Mouse (Mus musculus) CH12.LX (cell line): ENCODE measurements around the gene Exoc6. TPM values are rescaled to one million over a fixed set of nuclear protein-coding genes. Genes with fewer than 3 reads are reported as not detected.

Experiments used
- DNase-seq: peaks from one replicate; pipeline ENCODE4 v3.0.0-alpha.2; 2013; ENCODE audit errors: extremely low read depth
- H3K27ac ChIP-seq: 2 replicates; pipeline ENCODE4 v1.5.1; 2012; ENCODE audit warnings: low read depth, mild to moderate bottlenecking, control low read depth, moderate library complexity; ENCODE audit not compliant: insufficient read depth
- H3K27me3 ChIP-seq: replicated peaks from 2 replicates; pipeline ENCODE3; 2012; ENCODE audit warnings: inconsistent platforms
- H3K36me3 ChIP-seq, 2 experiments: replicated peaks in 1 of 2; 2 replicates each; pipeline versions ENCODE3 to v1.6.1; 2012; ENCODE audit warnings: inconsistent platforms in 1 of 2, low read length in 1 of 2, mild to moderate bottlenecking in 1 of 2, mixed read lengths in 1 of 2, moderate library complexity in 1 of 2; ENCODE audit not compliant: control insufficient read depth in 1 of 2, insufficient read depth in 1 of 2
- H3K4me1 ChIP-seq, 2 experiments: 2 replicates each; pipeline ENCODE4 v1.6.1; 2012; ENCODE audit warnings: inconsistent platforms in 1 of 2, moderate library complexity in 1 of 2; ENCODE audit not compliant: insufficient read depth in 2 of 2, control insufficient read depth in 1 of 2
- H3K4me2 ChIP-seq: 2 replicates; pipeline ENCODE4 v1.6.1; 2012; ENCODE audit warnings: low read depth, mild to moderate bottlenecking, control low read depth; ENCODE audit not compliant: poor library complexity, insufficient read depth, severe bottlenecking
- H3K4me3 ChIP-seq, 3 experiments: fragments of 150-350 bp in 1 of 3; sonication (generic) in 1 of 3; replicated peaks in 1 of 3; 2 replicates each; pipeline versions ENCODE3 to v1.5.1; 2011 to 2012; ENCODE audit warnings: low read depth in 2 of 3, low read length in 2 of 3, mild to moderate bottlenecking in 2 of 3, moderate library complexity in 2 of 3, control low read depth in 1 of 3, improper control_type of control experiment in 1 of 3, inconsistent platforms in 1 of 3, mixed read lengths in 1 of 3; ENCODE audit not compliant: poor library complexity in 1 of 3
- H3K79me2 ChIP-seq: replicated peaks from 2 replicates; pipeline ENCODE4 v1.6.1; 2012; ENCODE audit warnings: mild to moderate bottlenecking, moderate library complexity; ENCODE audit not compliant: control insufficient read depth, poor library complexity, insufficient read depth, severe bottlenecking; ENCODE audit errors: extremely low read depth
- H3K9ac ChIP-seq: 2 replicates; pipeline ENCODE4 v1.6.1; 2012; ENCODE audit warnings: low read depth, mild to moderate bottlenecking, control low read depth, moderate library complexity; ENCODE audit not compliant: insufficient read depth
- H3K9me3 ChIP-seq: replicated peaks from 2 replicates; pipeline ENCODE3; 2012; ENCODE audit warnings: low read length, inconsistent platforms, mixed read lengths
- BHLHE40 ChIP-seq: IDR thresholded peaks from 2 replicates; pipeline ENCODE4 v1.6.1; 2011; ENCODE audit warnings: mild to moderate bottlenecking, low read depth, low read length, improper control_type of control experiment
- CHD1 ChIP-seq: IDR thresholded peaks from 2 replicates; pipeline ENCODE4 v1.6.1; 2012; ENCODE audit warnings: low read depth, low read length, improper control_type of control experiment, inconsistent platforms
- CHD2 ChIP-seq: IDR thresholded peaks from 2 replicates; pipeline ENCODE4 v1.6.1; 2011; ENCODE audit warnings: low read length, improper control_type of control experiment
- CTCF ChIP-seq, 2 experiments: IDR thresholded peaks in 1 of 2; conservative IDR thresholded peaks in 1 of 2; 2 replicates each; pipeline ENCODE4 v1.5.1; 2011 to 2012; ENCODE audit warnings: low read depth in 2 of 2, low read length in 2 of 2, improper control_type of control experiment in 1 of 2, inconsistent platforms in 1 of 2, mild to moderate bottlenecking in 1 of 2, moderate library complexity in 1 of 2
- E2F4 ChIP-seq: IDR thresholded peaks from 2 replicates; pipeline ENCODE4 v1.6.1; 2011; ENCODE audit warnings: low read depth, low read length, improper control_type of control experiment; ENCODE audit not compliant: insufficient replicate concordance
- ELF1 ChIP-seq: IDR thresholded peaks from 2 replicates; pipeline ENCODE4 v1.6.1; 2014; ENCODE audit warnings: low read depth, mild to moderate bottlenecking, inconsistent platforms, low read length, improper control_type of control experiment
- EP300 ChIP-seq: IDR thresholded peaks from 2 replicates; pipeline ENCODE4 v1.6.1; 2011; ENCODE audit warnings: low read length, improper control_type of control experiment
- ETS1 ChIP-seq: conservative IDR thresholded peaks from 2 replicates; pipeline ENCODE4 v1.6.1; 2012; ENCODE audit warnings: low read depth, mild to moderate bottlenecking, inconsistent platforms, low read length, improper control_type of control experiment, moderate library complexity
- HCFC1 ChIP-seq: IDR thresholded peaks from 2 replicates; pipeline ENCODE4 v1.6.1; 2012; ENCODE audit warnings: low read depth, mild to moderate bottlenecking, inconsistent platforms, low read length, improper control_type of control experiment
- JUND ChIP-seq: conservative IDR thresholded peaks from 2 replicates; pipeline ENCODE4 v1.6.1; 2011; ENCODE audit warnings: low read depth, low read length, improper control_type of control experiment
- KAT2A ChIP-seq: IDR thresholded peaks from 2 replicates; pipeline ENCODE4 v1.6.1; 2012; ENCODE audit warnings: low read length, improper control_type of control experiment, inconsistent platforms; ENCODE audit not compliant: insufficient replicate concordance
- MAX ChIP-seq: IDR thresholded peaks from 2 replicates; pipeline ENCODE4 v1.6.1; 2011; ENCODE audit warnings: low read length, improper control_type of control experiment
- MEF2A ChIP-seq: IDR thresholded peaks from 2 replicates; pipeline ENCODE4 v1.6.1; 2014; ENCODE audit warnings: low read depth, mild to moderate bottlenecking, inconsistent platforms, low read length, improper control_type of control experiment, borderline replicate concordance
- MXI1 ChIP-seq: IDR thresholded peaks from 2 replicates; pipeline ENCODE4 v1.6.1; 2011; ENCODE audit warnings: mild to moderate bottlenecking, low read depth, low read length, improper control_type of control experiment
- MYC ChIP-seq: IDR thresholded peaks from 2 replicates; pipeline ENCODE4 v1.6.1; 2011; ENCODE audit warnings: low read depth, mild to moderate bottlenecking, improper control_type of control experiment, low read length
- NELFE ChIP-seq: IDR thresholded peaks from 2 replicates; pipeline ENCODE4 v1.6.1; 2011; ENCODE audit warnings: low read depth, low read length, improper control_type of control experiment
- NRF1 ChIP-seq: IDR thresholded peaks from 2 replicates; pipeline ENCODE4 v1.6.1; 2014; ENCODE audit warnings: low read depth, mild to moderate bottlenecking, inconsistent platforms, low read length, improper control_type of control experiment, moderate library complexity
- PAX5 ChIP-seq: IDR thresholded peaks from 2 replicates; pipeline ENCODE4 v1.6.1; 2012; ENCODE audit warnings: low read length, inconsistent platforms, mixed read lengths
- POLR2A ChIP-seq: IDR thresholded peaks from 2 replicates; pipeline ENCODE4 v1.6.1; 2011; ENCODE audit warnings: low read depth, mild to moderate bottlenecking, improper control_type of control experiment, low read length
- POLR2AphosphoS2 ChIP-seq: IDR thresholded peaks from 2 replicates; pipeline ENCODE4 v1.6.1; 2011; ENCODE audit warnings: low read depth, low read length, improper control_type of control experiment
- RAD21 ChIP-seq: IDR thresholded peaks from 2 replicates; pipeline ENCODE4 v1.6.1; 2011; ENCODE audit warnings: low read depth, mild to moderate bottlenecking, low read length, improper control_type of control experiment, moderate library complexity
- RCOR1 ChIP-seq: conservative IDR thresholded peaks from 2 replicates; pipeline ENCODE4 v1.6.1; 2012; ENCODE audit warnings: low read depth, mild to moderate bottlenecking, inconsistent platforms, low read length, improper control_type of control experiment
- SIN3A ChIP-seq: IDR thresholded peaks from 2 replicates; pipeline ENCODE4 v1.6.1; 2012; ENCODE audit warnings: low read length, improper control_type of control experiment, inconsistent platforms
- SMC3 ChIP-seq: IDR thresholded peaks from 2 replicates; pipeline ENCODE4 v1.6.1; 2011; ENCODE audit warnings: low read depth, low read length, improper control_type of control experiment
- TBP ChIP-seq: conservative IDR thresholded peaks from 2 replicates; pipeline ENCODE4 v1.6.1; 2011; ENCODE audit warnings: low read depth, low read length, improper control_type of control experiment
- TCF12 ChIP-seq: IDR thresholded peaks from 2 replicates; pipeline ENCODE4 v1.6.1; 2014; ENCODE audit warnings: low read depth, mild to moderate bottlenecking, inconsistent platforms, low read length, improper control_type of control experiment
- UBTF ChIP-seq: IDR thresholded peaks from 2 replicates; pipeline ENCODE4 v1.6.1; 2012; ENCODE audit warnings: low read depth, mild to moderate bottlenecking, inconsistent platforms, low read length, improper control_type of control experiment, moderate library complexity
- USF1 ChIP-seq: IDR thresholded peaks from 2 replicates; pipeline ENCODE4 v1.6.1; 2014; ENCODE audit warnings: low read depth, mild to moderate bottlenecking, inconsistent platforms, low read length, improper control_type of control experiment
- USF2 ChIP-seq: conservative IDR thresholded peaks from 2 replicates; pipeline ENCODE4 v1.6.1; 2011; ENCODE audit warnings: low read depth, low read length, improper control_type of control experiment
- ZC3H11A ChIP-seq: IDR thresholded peaks from 2 replicates; pipeline ENCODE4 v1.6.1; 2012; ENCODE audit warnings: low read depth, mild to moderate bottlenecking, inconsistent platforms, low read length, improper control_type of control experiment
- ZKSCAN1 ChIP-seq: IDR thresholded peaks from 2 replicates; pipeline ENCODE4 v1.6.1; 2012; ENCODE audit warnings: low read depth, inconsistent platforms, low read length, improper control_type of control experiment, borderline replicate concordance
- ZNF384 ChIP-seq: IDR thresholded peaks from 2 replicates; pipeline ENCODE4 v1.6.1; 2012; ENCODE audit warnings: low read depth, low read length, improper control_type of control experiment, inconsistent platforms
- dilution Hi-C: fragments of 300-500 bp; cut with MboI; formaldehyde crosslinking; loops from 2 replicates; pipeline ENCODE4 v1.14.3; 2020; ENCODE audit warnings: low sequenced_read_pairs; ENCODE audit not compliant: extremely low pct_unique_long_range_greater_than_20kb, extremely low pct_ligation_motif_present
- in situ Hi-C: fragments of 300-500 bp; cut with MboI; formaldehyde crosslinking; loops from 3 replicates; pipeline ENCODE4 v1.14.3; 2019; ENCODE audit warnings: low sequenced_read_pairs, low pct_ligation_motif_present, low pct_unique_long_range_greater_than_20kb, mixed read lengths
- polyA plus RNA-seq: library from polyadenylated mRNA; unstranded; fragments of >175 nt; gene quantifications from 2 replicates; pipeline ENCODE4 v1.2.1, GENCODE M21; 2012; ENCODE audit warnings: low read depth; ENCODE audit not compliant: insufficient read length
- total RNA-seq, 2 experiments: library from RNA; depleted of rRNA; stranded (reverse); fragments of 300-350 nt in 1 of 2; fragments of >200 nt in 1 of 2; gene quantifications; 2 replicates each; pipeline ENCODE4 v1.2.3; 2012 to 2014

Gene Exoc6
- total and polyA plus RNA-seq, 3 experiments = 8.0 to 18.5 (median 12.1) TPM

- H3K4me3 ChIP-seq = no peak overlapping the region
- in situ Hi-C loops = no loop called here
Measured at GRCm38 (mm10) chr19:37525925-37526324, 24.3 kb upstream of the Exoc6 start.

GRCm38 (mm10) chr19:37526768-37527167 is 23.4 kb upstream of the Exoc6 start:
- H3K79me2 ChIP-seq = no peaks in the 10 kb centered on the region
- no peak overlapping the region for H3K27ac ChIP-seq
- no peak overlapping the region for H3K9ac ChIP-seq
- dilution Hi-C loops = no loop called here
- peak overlapping the region; percentile 13 to 33 (median 21) for H3K4me3 ChIP-seq
- H3K4me2 ChIP-seq = peak overlapping the region; percentile 68
- DNase-seq = peak; percentile 88
- no peaks in the 10 kb centered on the region for H3K36me3 ChIP-seq
- H3K4me1 ChIP-seq = peaks cover 5 to 54% of the 10 kb centered on the region in 2 experiments; a peak in 3 of 4 replicates
- H3K9me3 ChIP-seq = no peaks in the 10 kb centered on the region
- in situ Hi-C loops = no loop called here
- no peaks in the 10 kb centered on the region for H3K27me3 ChIP-seq
- TF ChIP-seq NRF1 (no peak), PAX5 (no peak), RCOR1 (0 out of 2 replicates have a peak, but pooled peaks have one; percentile 48), TCF12 (peak; percentile 83), RAD21 (no peak; the same call in 1 of the 2 replicates), MXI1 (no peak; the same call in 1 of the 2 replicates), ZNF384 (no peak), NELFE (no peak), ELF1 (peak; percentile 39; the same call in 1 of the 2 replicates), ETS1 (peak; percentile 94), JUND (no peak), ZKSCAN1 (no peak), SMC3 (no peak), TBP (no peak), CTCF (conservative IDR thresholded peaks at IDR 0.05 in 1 of 2, IDR thresholded peaks at IDR 0.05 in 1 of 2; ENCODE audit: low read depth in 2 of 2, low read length in 2 of 2) (no peak), KAT2A (0 out of 2 replicates have a peak, but pooled peaks have one; percentile 18), POLR2AphosphoS2 (no peak), USF1 (no peak), CHD2 (no peak), USF2 (no peak), UBTF (no peak), HCFC1 (no peak), MYC (no peak), SIN3A (peak; percentile 65; the same call in 1 of the 2 replicates), MAX (peak; percentile 60), E2F4 (no peak), ZC3H11A (no peak), MEF2A (peak; percentile 84)

More at GRCm38 (mm10) chr19:37525925-37526324, 24.3 kb upstream of the Exoc6 start:
- H3K9ac ChIP-seq = no peak overlapping the region
- no peak overlapping the region for H3K4me2 ChIP-seq
- no peaks in the 10 kb centered on the region for H3K79me2 ChIP-seq
- H3K27ac ChIP-seq = no peak overlapping the region
- no peaks in the 10 kb centered on the region for H3K9me3 ChIP-seq
- H3K27me3 ChIP-seq = no peaks in the 10 kb centered on the region
- no peaks in the 10 kb centered on the region for H3K36me3 ChIP-seq
- no peak for DNase-seq
- peaks cover 5 to 54% of the 10 kb centered on the region in 2 experiments; a peak in 3 of 4 replicates for H3K4me1 ChIP-seq
- dilution Hi-C loops = no loop called here
- no peak for TF ChIP-seq E2F4
- TF ChIP-seq TCF12 = no peak
- TF ChIP-seq POLR2A = no peak
- TF ChIP-seq ZNF384 = no peak
- TF ChIP-seq EP300 = no peak
- TF ChIP-seq HCFC1 = no peak
- TF ChIP-seq BHLHE40 = no peak
- TF ChIP-seq CHD1 = no peak
- no peak for TF ChIP-seq NELFE
- TF ChIP-seq USF1 = no peak
- TF ChIP-seq CHD2 = no peak
- no peak for TF ChIP-seq JUND
- no peak for TF ChIP-seq MAX
- TF ChIP-seq ELF1 = no peak
- TF ChIP-seq POLR2AphosphoS2 = no peak
- no peak for TF ChIP-seq MYC
